Mouse (Mus musculus): ENCODE measurements around the gene Nrg4.

- no peak for TF ChIP-seq POLR2A (IDR thresholded peaks at IDR 0.05; ENCODE audit: extremely low read depth, insufficient read depth, low read length)
- no peak for TF ChIP-seq CTCF (IDR thresholded peaks at IDR 0.05; ENCODE audit: low read depth, low read length)
Observed at GRCm38 (mm10) chr9:55313619-55314261, 12.9 kb downstream of the Nrg4 start.

Data from liver, adult 2 months (tissue).